Mouse (Mus musculus) C3H10T1/2 (cell line): ENCODE measurements around the gene Rrbp1. TPM values are rescaled to one million over a fixed set of nuclear protein-coding genes. Genes with fewer than 3 reads are reported as not detected.

ENCODE experiments used
- polyA plus RNA-seq, 2 experiments: library from polyadenylated mRNA; unstranded; fragments of >200 nt; fragmentation: generic; extraction: Trizol; gene quantifications; one replicate each; pipeline ENCODE4 v1.2.1; 2012; ENCODE audit warnings: missing spikeins in 2 of 2

The Rrbp1 gene
- 100 to 1,000 TPM in 1 of 2 experiments, 10 to 100 TPM in 1; 46.9 to 163 TPM for polyA plus RNA-seq

DNA sequence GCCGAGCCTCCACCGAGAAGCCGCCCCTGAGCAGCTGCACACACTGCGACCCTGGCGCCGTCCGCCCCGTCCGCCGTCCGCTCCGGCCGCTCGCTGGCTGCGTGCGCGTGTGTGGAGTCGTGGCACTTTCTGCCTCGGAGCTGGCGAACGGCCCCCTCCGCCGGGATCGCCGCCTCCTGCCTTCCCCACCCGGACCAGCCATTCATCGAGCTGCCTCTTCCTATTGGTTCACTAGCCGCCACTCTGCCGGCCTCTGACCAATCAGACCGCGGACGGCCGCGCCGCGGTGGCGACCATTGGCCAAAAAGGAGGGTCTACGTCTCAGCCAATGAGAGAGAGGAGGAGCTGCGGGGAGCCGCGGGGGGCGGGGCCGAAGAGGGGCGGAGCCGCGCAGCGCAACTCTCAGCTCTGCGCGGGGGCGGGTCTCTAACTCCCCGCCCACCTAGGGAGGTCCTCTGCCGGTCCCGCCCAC lies at the start of gene Rrbp1:
Rrbp1 (minus strand) TSS at position 184 of the 472 bp plus-strand sequence.

DNA sequence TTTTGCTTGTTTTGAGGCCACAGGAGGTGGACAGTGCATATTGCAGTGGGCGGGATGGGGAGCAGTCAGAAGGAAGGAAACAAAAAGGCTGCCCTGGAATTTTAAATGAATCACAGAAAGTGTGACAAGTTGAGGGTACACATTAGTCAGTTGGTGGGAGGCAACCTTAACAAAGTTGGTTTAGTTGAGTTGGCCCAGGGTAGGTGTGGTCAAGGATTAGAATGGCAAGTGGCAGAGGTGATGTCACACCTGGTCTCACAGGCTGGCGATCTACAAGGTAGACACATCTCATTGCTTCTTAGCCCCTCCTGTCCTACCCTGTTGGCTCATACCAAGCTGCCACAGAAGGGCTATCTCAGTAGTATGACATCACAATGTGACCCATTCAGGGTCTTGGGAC lies 21.6 kb upstream of the Rrbp1 start, which contains the start of gene Banf2:
Banf2 (plus strand) TSS at position 396 of the 400 bp plus-strand sequence.

DNA sequence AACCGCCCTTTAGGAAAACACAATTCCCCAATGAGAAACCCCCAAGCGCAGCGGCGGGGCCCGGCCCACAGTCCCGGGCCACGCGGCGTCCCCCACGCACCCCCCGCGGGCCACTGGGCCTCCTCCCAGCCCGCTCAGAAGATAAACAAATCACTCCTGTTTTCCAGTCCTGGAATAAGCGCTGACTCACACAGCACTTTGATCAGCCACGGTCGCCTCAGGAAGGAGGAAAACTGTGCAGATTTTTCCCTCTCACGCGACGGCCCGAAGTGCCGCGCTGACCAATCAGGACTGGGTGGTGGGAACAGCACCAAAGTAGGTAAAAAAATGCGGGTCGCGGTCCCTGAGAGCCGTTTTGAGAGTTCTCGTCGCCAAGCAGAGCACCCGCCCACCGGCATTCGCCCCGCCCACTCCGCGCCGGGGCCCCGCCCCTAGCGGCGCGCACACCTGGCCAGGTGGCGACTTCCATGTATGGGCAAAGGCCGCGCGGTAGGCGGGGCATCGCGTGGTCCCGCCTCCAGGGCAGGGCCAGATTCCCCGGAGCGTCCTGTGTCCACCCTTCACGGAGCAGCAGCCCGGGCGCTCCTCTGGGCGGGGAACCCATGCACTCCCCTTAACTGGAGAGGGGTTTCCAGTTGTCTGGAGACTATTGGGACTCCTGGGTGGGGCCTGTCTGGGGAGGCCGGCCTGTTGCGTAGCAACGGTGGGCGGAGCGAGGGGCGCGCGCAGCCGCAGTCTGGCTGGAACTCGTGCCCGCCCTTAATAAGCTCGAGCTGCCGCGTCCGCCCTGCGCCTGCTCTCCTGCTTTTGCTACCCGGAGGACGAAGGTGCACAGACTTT lies 96.1 kb downstream of the Rrbp1 start, which contains the start of gene Dstn:
Dstn (plus strand) TSS at position 561 of the 840 bp plus-strand sequence.

Other genes starting within 250 kb of the Rrbp1 start
- gene Bfsp1, start 148.1 kb downstream of the Rrbp1 start, polyA plus RNA-seq = under 1 TPM; 0.04 to 0.21 TPM
- gene Dstn, start 95.9 kb downstream of the Rrbp1 start, polyA plus RNA-seq = 100 to 1,000 TPM in 1 of 2 experiments, 10 to 100 TPM in 1; 33.2 to 144 TPM
- gene Banf2, start 21.8 kb upstream of the Rrbp1 start, polyA plus RNA-seq = not detected